ENCODE assay signal across 22 mouse cellular contexts in genomic region chr15:25102727-25103126, GRCm38 (mm10).
DNase-seq lines count a peak whose midpoint lies in the region; ATAC-seq and TF ChIP-seq lines count a peak whose summit lies in the region.
"Had no signal": no experiment of that assay in that cellular context is flagged by ENCODE, and none has a peak within 500 bp of the region (broad histone marks: within the 10 kb centered on the region; RNA-seq: fewer than 3 reads in every experiment).

No protein-coding gene starts in this region.

- 53% methylated on average over 5 of the region's 5 CpGs for WGBS in kidney, embryonic 14.5 days
- 54% methylated on average over 5 of the region's 5 CpGs for WGBS in kidney, embryonic 15.5 days
- 49% methylated on average over 5 of the region's 5 CpGs for WGBS in kidney, embryonic 16.5 days
- 50% methylated on average over 5 of the region's 5 CpGs for WGBS in kidney, postnatal 0 days

- no peaks in the 10 kb centered on the region for H3K36me3 ChIP-seq in kidney, embryonic 14.5 days (ENCODE audit: control insufficient read depth, insufficient read depth, low read length)
- no peaks in the 10 kb centered on the region for H3K36me3 ChIP-seq in kidney, embryonic 15.5 days
- H3K36me3 ChIP-seq in kidney, embryonic 16.5 days (ENCODE audit: insufficient read depth, low read length), result no peaks in the 10 kb centered on the region
- no peaks in the 10 kb centered on the region for H3K36me3 ChIP-seq in kidney, postnatal 0 days (ENCODE audit: insufficient read depth, low read length)
- H3K36me3 ChIP-seq: G1E had no signal

- H3K4me3 ChIP-seq in kidney, embryonic 14.5 days (ENCODE audit: low read length), result no peak overlapping the region
- no peak overlapping the region for H3K4me3 ChIP-seq in kidney, embryonic 15.5 days (replicated peaks)
- no peak overlapping the region for H3K4me3 ChIP-seq in kidney, embryonic 16.5 days (ENCODE audit: low read length)
- H3K4me3 ChIP-seq in kidney, postnatal 0 days (replicated peaks; ENCODE audit: low read depth, low read length), result no peak overlapping the region

- H3K9ac ChIP-seq in kidney, embryonic 14.5 days (ENCODE audit: low read depth, low read length), result no peak overlapping the region
- no peak overlapping the region for H3K9ac ChIP-seq in kidney, embryonic 15.5 days
- no peak overlapping the region for H3K9ac ChIP-seq in kidney, embryonic 16.5 days (replicated peaks; ENCODE audit: low read length)
- H3K9ac ChIP-seq in kidney, postnatal 0 days (ENCODE audit: low read depth, low read length), result no peak overlapping the region

- DNase-seq in kidney, postnatal 14 days, result no peak
- no peak for DNase-seq in kidney, postnatal 10 days
- DNase-seq in kidney, adult 9 months, result no peak
- DNase-seq in kidney, postnatal 0 days (ENCODE audit: low spot score), result peak; percentile 86
- no peak for DNase-seq in kidney, adult 11 months
- DNase-seq: adrenal gland, adult 2 months; adrenal gland, adult 8-10 months; adrenal gland, postnatal 10 days; adrenal gland, postnatal 14 days; adrenal gland, postnatal 25 days; adrenal gland, postnatal 36 days; B cell, adult 2 months; cerebellum, adult 11 months; cerebellum, adult 11-12 months had no signal

- no peak overlapping the region for H3K27ac ChIP-seq in kidney, embryonic 14.5 days (ENCODE audit: low read depth, low read length)
- no peak overlapping the region for H3K27ac ChIP-seq in kidney, embryonic 15.5 days
- H3K27ac ChIP-seq in kidney, embryonic 16.5 days (ENCODE audit: low read length), result no peak overlapping the region
- H3K27ac ChIP-seq in kidney, postnatal 0 days, result no peak overlapping the region

- H3K4me1 ChIP-seq in kidney, embryonic 14.5 days (ENCODE audit: control insufficient read depth, insufficient read depth, low read length), result no peaks in the 10 kb centered on the region
- H3K4me1 ChIP-seq in kidney, embryonic 15.5 days, result 0 out of 2 replicates have a peak, but pooled peaks cover 2% of the 10 kb centered on the region
- no peaks in the 10 kb centered on the region for H3K4me1 ChIP-seq in kidney, embryonic 16.5 days (ENCODE audit: insufficient read depth, low read length)
- H3K4me1 ChIP-seq in kidney, postnatal 0 days (replicated peaks; ENCODE audit: insufficient read depth, low read length), result no peaks in the 10 kb centered on the region

- H3K9me3 ChIP-seq in kidney, embryonic 14.5 days (ENCODE audit: control insufficient read depth, low read length), result no peaks in the 10 kb centered on the region
- H3K9me3 ChIP-seq in kidney, embryonic 15.5 days (replicated peaks), result no peaks in the 10 kb centered on the region
- no peaks in the 10 kb centered on the region for H3K9me3 ChIP-seq in kidney, embryonic 16.5 days (ENCODE audit: low read length)
- no peaks in the 10 kb centered on the region for H3K9me3 ChIP-seq in kidney, postnatal 0 days (replicated peaks; ENCODE audit: low read length)
- H3K9me3 ChIP-seq: G1E had no signal

- ATAC-seq in kidney, embryonic 14.5 days (ENCODE audit: low FRiP score, low TSS enrichment), result peak; percentile 55; the same call in 1 of the 2 replicates
- ATAC-seq in kidney, embryonic 15.5 days (replicated peaks; ENCODE audit: low FRiP score), result peak; percentile 56; the same call in 1 of the 2 replicates
- ATAC-seq in kidney, embryonic 16.5 days (ENCODE audit: low FRiP score, low TSS enrichment), result peak; percentile 75
- ATAC-seq in kidney, postnatal 0 days (replicated peaks; ENCODE audit: low FRiP score, low read depth), result no peak
- ATAC-seq: activated CD4-positive, CD25-positive, alpha-beta regulatory T cell, adult 4 months; CD4-positive, CD25-positive, alpha-beta regulatory T cell, adult 4 months; Patski had no signal

- TF ChIP-seq CTCF in kidney, postnatal 0 days (IDR thresholded peaks at IDR 0.05; ENCODE audit: low read depth), result no peak

- H3K4me2 ChIP-seq in kidney, embryonic 14.5 days (replicated peaks; ENCODE audit: low read depth, low read length), result no peak overlapping the region
- no peak overlapping the region for H3K4me2 ChIP-seq in kidney, embryonic 15.5 days
- no peak overlapping the region for H3K4me2 ChIP-seq in kidney, embryonic 16.5 days (replicated peaks; ENCODE audit: low read depth, low read length)
- no peak overlapping the region for H3K4me2 ChIP-seq in kidney, postnatal 0 days (ENCODE audit: low read length)

- no peaks in the 10 kb centered on the region for H3K27me3 ChIP-seq in kidney, embryonic 14.5 days (ENCODE audit: control insufficient read depth, insufficient read depth, low read length)
- H3K27me3 ChIP-seq in kidney, embryonic 15.5 days, result no peaks in the 10 kb centered on the region
- no peaks in the 10 kb centered on the region for H3K27me3 ChIP-seq in kidney, embryonic 16.5 days (ENCODE audit: insufficient read depth, low read length)
- no peaks in the 10 kb centered on the region for H3K27me3 ChIP-seq in kidney, postnatal 0 days (ENCODE audit: insufficient read depth, low read length)
- H3K27me3 ChIP-seq: CH12.LX had no signal
